Mouse (Mus musculus) frontal cortex, adult (tissue): ENCODE results near the gene Rhd.

Experiments
- ATAC-seq: cut with Nextera tagmentation; 2 replicates; pipeline ENCODE4 v1.9.2; 2017; ENCODE audit warnings: mild to moderate bottlenecking, moderate library complexity, mixed read lengths; ENCODE audit not compliant: low TSS enrichment

Rhd gene

GRCm38 (mm10) chr4:134856501-134856900, 7.8 kb upstream of the Rhd start:
- no peak for ATAC-seq

GRCm38 (mm10) chr4:134858494-134858893, 5.8 kb upstream of the Rhd start:
- ATAC-seq = no peak

GRCm38 (mm10) chr4:134861884-134862283, 2.5 kb upstream of the Rhd start:
- ATAC-seq = no peak

GRCm38 (mm10) chr4:134862996-134863395, 1.3 kb upstream of the Rhd start:
- ATAC-seq = no peak

- ATAC-seq = no peak
Measured at GRCm38 (mm10) chr4:134865340-134865739, 1.0 kb downstream of the Rhd start.

- no peak for ATAC-seq
Measured at GRCm38 (mm10) chr4:134865789-134866188, 1.5 kb downstream of the Rhd start.

GRCm38 (mm10) chr4:134867213-134867612, 2.9 kb downstream of the Rhd start:
- ATAC-seq = no peak

GRCm38 (mm10) chr4:134867661-134868060, 3.3 kb downstream of the Rhd start:
- ATAC-seq = no peak

GRCm38 (mm10) chr4:134868065-134868464, 3.7 kb downstream of the Rhd start:
- no peak for ATAC-seq

- ATAC-seq = no peak
Measured at GRCm38 (mm10) chr4:134868490-134868889, 4.2 kb downstream of the Rhd start.

- no peak for ATAC-seq
Measured at GRCm38 (mm10) chr4:134869068-134869730, 4.9 kb downstream of the Rhd start.

- ATAC-seq = no peak
Measured at GRCm38 (mm10) chr4:134869815-134870375, 5.6 kb downstream of the Rhd start.

GRCm38 (mm10) chr4:134871477-134871876, 7.1 kb downstream of the Rhd start:
- ATAC-seq = no peak

GRCm38 (mm10) chr4:134871950-134872349, 7.6 kb downstream of the Rhd start:
- ATAC-seq = no peak

- no peak for ATAC-seq
Measured at GRCm38 (mm10) chr4:134876171-134876570, 11.8 kb downstream of the Rhd start.

GRCm38 (mm10) chr4:134879410-134879981, 15.2 kb downstream of the Rhd start:
- peak; percentile 85 for ATAC-seq

GRCm38 (mm10) chr4:134880041-134880440, 15.7 kb downstream of the Rhd start:
- ATAC-seq = no peak

- ATAC-seq = no peak
Measured at GRCm38 (mm10) chr4:134883266-134883665, 18.9 kb downstream of the Rhd start.

GRCm38 (mm10) chr4:134883808-134884207, 19.5 kb downstream of the Rhd start:
- ATAC-seq = no peak

GRCm38 (mm10) chr4:134884364-134884763, 20.0 kb downstream of the Rhd start:
- 0 out of 2 replicates have a peak, but pooled peaks have one; percentile 16 for ATAC-seq

GRCm38 (mm10) chr4:134892096-134892495, 27.8 kb downstream of the Rhd start:
- no peak for ATAC-seq

- no peak for ATAC-seq
Measured at GRCm38 (mm10) chr4:134897256-134897655, 32.9 kb downstream of the Rhd start.

GRCm38 (mm10) chr4:134901126-134901525, 36.8 kb downstream of the Rhd start:
- no peak for ATAC-seq
